Mouse (Mus musculus) skeletal muscle tissue, adult 2 months (tissue): ENCODE results near the gene Pla2g1b.

ENCODE experiments used
- DNase-seq: peaks from one replicate; pipeline ENCODE4 v3.0.0-alpha.2; 2012; ENCODE audit warnings: low read depth, low spot score

The Pla2g1b gene

GRCm38 (mm10) chr5:115522531-115522930, 56.5 kb downstream of the Pla2g1b start:
- DNase-seq = no peak

GRCm38 (mm10) chr5:115522981-115523499, 57.0 kb downstream of the Pla2g1b start:
- DNase-seq = no peak

GRCm38 (mm10) chr5:115523971-115524370, 57.9 kb downstream of the Pla2g1b start:
- no peak for DNase-seq
